Mouse (Mus musculus) lung, embryonic 15.5 days (tissue): ENCODE results near the gene Llcfc1. TPM values are rescaled to one million over a fixed set of nuclear protein-coding genes. Genes with fewer than 3 reads are reported as not detected.

ENCODE experiments used
- ATAC-seq: fragments of 200-750 bp; cut with Nextera tagmentation; 2 replicates; pipeline ENCODE4 v1.8.0; 2017; ENCODE audit warnings: moderate number of reproducible peaks, borderline replicate concordance; ENCODE audit not compliant: low FRiP score, low TSS enrichment; ENCODE audit errors: extremely low read depth
- H3K27ac ChIP-seq: fragments of 300-500 bp; sonication (generic); 2 replicates; pipeline ENCODE4 v1.5.1; 2015; ENCODE audit warnings: moderate library complexity, mild to moderate bottlenecking, inconsistent platforms
- H3K27me3 ChIP-seq: fragments of 300-500 bp; sonication (generic); 2 replicates; pipeline ENCODE4 v1.6.1; 2015; ENCODE audit warnings: inconsistent platforms
- H3K36me3 ChIP-seq: fragments of 300-500 bp; sonication (generic); 2 replicates; pipeline ENCODE4 v1.6.1; 2015; ENCODE audit warnings: inconsistent platforms
- H3K4me1 ChIP-seq: fragments of 300-500 bp; sonication (generic); 2 replicates; pipeline ENCODE4 v1.6.1; 2015; ENCODE audit warnings: inconsistent platforms
- H3K4me2 ChIP-seq: fragments of 300-500 bp; sonication (generic); 2 replicates; pipeline ENCODE4 v1.6.1; 2015; ENCODE audit warnings: inconsistent platforms, mild to moderate bottlenecking, moderate library complexity
- H3K4me3 ChIP-seq: fragments of 300-500 bp; sonication (generic); 2 replicates; pipeline ENCODE4 v1.5.1; 2015; ENCODE audit warnings: mild to moderate bottlenecking, inconsistent platforms
- H3K9ac ChIP-seq: fragments of 300-500 bp; sonication (generic); 2 replicates; pipeline ENCODE4 v1.6.1; 2015; ENCODE audit warnings: inconsistent platforms
- H3K9me3 ChIP-seq: fragments of 300-500 bp; sonication (generic); 2 replicates; pipeline ENCODE4 v1.6.1; 2016; ENCODE audit warnings: inconsistent platforms
- WGBS: fragments of 180-500 bp; shearing (Covaris S2); methylation state at CpG from one replicate; pipeline ENCODE4 v1.1.7; 2015; 5-methylcytosine and 5-hydroxymethylcytosine counted together
- polyA plus RNA-seq: library from polyadenylated mRNA; unstranded; fragments of >200 nt; fragmentation: Nextera tagmentation; extraction: Ambion mirVana; gene quantifications from 2 replicates; pipeline ENCODE4 v1.2.1, GENCODE M21; 2015

Llcfc1 gene
- polyA plus RNA-seq, result not detected in 2 replicates

DNA sequence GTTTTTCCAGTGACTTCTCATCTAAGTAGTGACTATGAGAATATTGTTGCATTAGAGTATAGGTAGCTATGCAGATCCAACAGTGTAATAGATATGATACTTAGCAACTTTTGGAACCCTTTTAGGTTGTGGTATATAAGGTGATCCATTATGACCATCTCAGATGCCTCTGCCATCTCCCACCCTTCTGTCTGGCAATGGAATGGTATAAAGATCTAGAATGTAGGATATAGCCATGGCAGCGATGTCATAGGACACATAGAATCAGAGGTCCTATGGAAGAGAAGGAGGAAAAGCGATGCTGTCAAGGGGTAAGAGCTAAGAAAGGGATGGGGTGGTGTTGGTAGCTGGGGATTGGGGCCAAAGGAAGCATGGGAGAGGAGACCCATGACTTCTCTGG, at the start of gene Llcfc1:
Gene Llcfc1 (plus strand): TSS at position 301 of the 400 bp plus-strand sequence.
- ATAC-seq, result no peak
- H3K9me3 ChIP-seq, result no peaks in the 10 kb centered on the region
- H3K27me3 ChIP-seq, result no peaks in the 10 kb centered on the region
- 90% methylated on average over 2 of the region's 2 CpGs for WGBS
- H3K36me3 ChIP-seq, result no peaks in the 10 kb centered on the region
- H3K9ac ChIP-seq, result no peak within 1 kb of the TSS
- H3K4me3 ChIP-seq, result no peak within 1 kb of the TSS
- no peaks in the 10 kb centered on the region for H3K4me1 ChIP-seq
- H3K27ac ChIP-seq, result no peak within 1 kb of the TSS
- no peak within 1 kb of the TSS for H3K4me2 ChIP-seq

DNA sequence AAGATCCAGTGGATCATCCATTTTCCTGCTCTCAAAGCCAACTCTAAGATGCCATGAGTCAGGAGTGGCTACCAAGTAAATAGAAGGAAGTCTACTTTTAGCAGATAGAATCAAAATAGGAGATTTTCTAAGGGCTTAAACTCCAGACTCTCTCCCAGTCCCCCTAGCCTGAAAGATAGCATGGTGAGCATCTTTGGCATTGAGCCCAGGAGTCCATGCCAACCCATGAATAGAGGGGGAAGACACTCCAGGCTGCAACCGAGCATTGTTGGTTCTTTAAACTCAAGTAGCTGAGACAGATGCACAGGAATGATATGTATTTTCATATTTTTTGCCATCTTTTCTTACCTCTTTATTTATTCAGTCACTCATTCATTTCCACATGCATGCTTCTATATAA, 49.0 kb upstream of the Llcfc1 start:
- WGBS, result 20% methylated on average over 1 of the region's 1 CpGs

DNA sequence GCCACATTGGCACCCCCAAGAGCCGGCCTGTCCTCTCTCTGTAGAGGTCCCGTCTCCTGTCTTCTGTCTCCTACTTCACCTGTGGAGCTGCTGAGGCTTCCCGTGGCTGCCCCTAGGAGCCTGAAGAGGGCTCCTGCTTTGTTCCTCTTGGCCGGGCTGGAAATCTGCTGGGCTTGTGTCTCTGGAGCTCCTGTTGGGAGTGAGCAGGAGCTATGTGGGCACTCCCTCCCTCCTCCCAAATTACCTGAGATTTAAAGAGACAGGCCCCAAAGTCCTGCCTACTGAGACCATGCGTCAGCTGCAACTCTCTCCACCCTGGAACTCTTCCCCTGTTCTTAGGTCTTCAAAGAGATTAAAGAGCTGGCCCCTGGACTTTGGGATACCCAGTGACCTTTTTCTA, 48.1 kb upstream of the Llcfc1 start, which contains the start of gene Trpv6:
Gene Trpv6 (minus strand): TSS at position 228 of the 400 bp plus-strand sequence.
- H3K27ac ChIP-seq, result no peak within 1 kb of the TSS
- H3K9ac ChIP-seq, result no peak within 1 kb of the TSS
- no peaks in the 10 kb centered on the region for H3K36me3 ChIP-seq
- no peaks in the 10 kb centered on the region for H3K9me3 ChIP-seq
- no peaks in the 10 kb centered on the region for H3K27me3 ChIP-seq
- WGBS, result 14% methylated on average over 5 of the region's 5 CpGs
- ATAC-seq, result no peak; the same call in 1 of the 2 replicates
- H3K4me1 ChIP-seq, result no peaks in the 10 kb centered on the region
- H3K4me3 ChIP-seq, result peak within 1 kb of the TSS; percentile 34
- peak within 1 kb of the TSS; percentile 48 for H3K4me2 ChIP-seq

More for the DNA sequence above, 49.0 kb upstream of the Llcfc1 start:
- no peak overlapping the region for H3K27ac ChIP-seq
- 0 out of 2 replicates have a peak overlapping the region, but pooled peaks have one; percentile 48 for H3K4me2 ChIP-seq
- H3K4me1 ChIP-seq, result no peaks in the 10 kb centered on the region
- H3K27me3 ChIP-seq, result no peaks in the 10 kb centered on the region
- no peak overlapping the region for H3K9ac ChIP-seq
- no peak for ATAC-seq
- H3K36me3 ChIP-seq, result no peaks in the 10 kb centered on the region
- 0 out of 2 replicates have a peak overlapping the region, but pooled peaks have one; percentile 34 for H3K4me3 ChIP-seq
- H3K9me3 ChIP-seq, result no peaks in the 10 kb centered on the region

DNA sequence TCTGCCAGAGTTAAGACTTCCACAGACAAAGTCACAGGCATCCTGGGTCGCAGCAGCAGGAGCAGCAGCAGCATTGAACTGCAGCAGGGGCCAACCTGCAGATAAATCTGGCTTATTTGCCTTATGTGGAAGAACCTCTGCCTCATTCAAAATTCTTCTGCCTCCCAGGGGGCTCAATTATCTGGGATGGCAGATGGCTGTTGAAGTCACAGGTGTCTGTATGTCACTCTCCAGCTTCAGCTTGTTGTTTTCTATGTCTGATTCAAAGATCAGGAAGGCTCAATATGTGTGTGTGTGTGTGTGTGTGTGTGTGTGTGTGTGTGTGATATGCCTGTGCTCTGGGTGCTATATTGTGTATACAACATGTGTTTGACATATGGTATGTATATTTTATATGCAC, 46.8 kb upstream of the Llcfc1 start:
- H3K36me3 ChIP-seq, result no peaks in the 10 kb centered on the region
- H3K9ac ChIP-seq, result no peak overlapping the region
- H3K27me3 ChIP-seq, result no peaks in the 10 kb centered on the region
- H3K27ac ChIP-seq, result no peak overlapping the region
- H3K9me3 ChIP-seq, result no peaks in the 10 kb centered on the region
- no peak for ATAC-seq
- WGBS, result 26% methylated on average over 1 of the region's 1 CpGs
- H3K4me2 ChIP-seq, result no peak overlapping the region
- no peaks in the 10 kb centered on the region for H3K4me1 ChIP-seq
- no peak overlapping the region for H3K4me3 ChIP-seq

DNA sequence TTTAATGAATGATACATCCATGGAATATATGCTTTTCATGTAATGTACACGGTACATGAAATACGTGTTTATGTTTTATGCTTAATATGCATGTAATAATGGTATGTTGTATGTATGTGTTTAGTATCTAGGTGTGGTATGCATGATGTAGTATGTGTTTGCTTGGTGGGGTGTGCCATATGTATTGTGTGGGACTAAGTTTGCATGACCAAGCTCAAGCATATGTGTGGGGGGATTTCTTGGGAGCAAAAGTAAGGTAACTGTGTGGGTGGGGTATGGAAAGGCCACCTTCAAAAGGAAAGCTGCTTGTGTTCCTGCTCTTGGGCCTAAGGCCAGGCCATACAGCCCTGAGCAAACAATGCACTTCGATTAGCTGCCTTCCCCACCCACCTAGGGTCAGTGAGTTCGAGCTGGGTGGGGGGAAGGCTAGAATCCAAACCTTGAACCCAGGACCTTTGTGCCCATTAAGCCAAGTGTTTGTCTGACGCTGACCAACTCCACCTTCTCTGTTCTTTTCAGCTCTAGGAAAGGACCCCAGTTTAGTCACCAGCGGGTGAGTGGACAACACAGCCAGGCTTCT, 46.2 kb upstream of the Llcfc1 start:
- H3K36me3 ChIP-seq, result no peaks in the 10 kb centered on the region
- H3K4me2 ChIP-seq, result no peak overlapping the region
- ATAC-seq, result no peak
- H3K27ac ChIP-seq, result no peak overlapping the region
- H3K9ac ChIP-seq, result no peak overlapping the region
- H3K27me3 ChIP-seq, result no peaks in the 10 kb centered on the region
- 62% methylated on average over 6 of the region's 6 CpGs for WGBS
- H3K4me3 ChIP-seq, result no peak overlapping the region
- H3K4me1 ChIP-seq, result no peaks in the 10 kb centered on the region
- H3K9me3 ChIP-seq, result no peaks in the 10 kb centered on the region

DNA sequence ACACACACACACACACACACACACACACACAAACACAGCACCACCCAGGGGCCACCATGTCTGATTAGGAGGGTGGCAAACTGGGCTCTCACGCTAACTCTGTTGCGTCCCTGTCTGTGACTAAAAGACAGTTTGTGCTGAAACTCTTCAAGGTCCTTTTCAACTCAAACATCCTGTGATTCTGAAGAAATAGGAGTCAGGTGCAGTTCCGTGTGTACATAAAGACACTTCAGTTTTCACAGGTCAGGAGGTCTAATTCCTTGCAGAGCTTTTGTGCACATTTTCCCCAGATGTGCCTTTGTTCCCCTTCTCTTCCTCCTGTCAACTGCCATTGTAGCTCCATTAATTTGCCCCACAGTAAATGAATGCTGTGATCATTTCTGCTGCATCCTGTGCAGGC, 43.8 kb upstream of the Llcfc1 start:
- 46% methylated on average over 3 of the region's 3 CpGs for WGBS
- H3K27me3 ChIP-seq, result no peaks in the 10 kb centered on the region
- no peak overlapping the region for H3K4me3 ChIP-seq
- H3K4me2 ChIP-seq, result no peak overlapping the region
- no peak overlapping the region; the same call in 1 of the 2 replicates for H3K27ac ChIP-seq
- no peaks in the 10 kb centered on the region for H3K36me3 ChIP-seq
- no peak overlapping the region for H3K9ac ChIP-seq
- no peaks in the 10 kb centered on the region for H3K9me3 ChIP-seq
- no peak for ATAC-seq
- H3K4me1 ChIP-seq, result no peaks in the 10 kb centered on the region

DNA sequence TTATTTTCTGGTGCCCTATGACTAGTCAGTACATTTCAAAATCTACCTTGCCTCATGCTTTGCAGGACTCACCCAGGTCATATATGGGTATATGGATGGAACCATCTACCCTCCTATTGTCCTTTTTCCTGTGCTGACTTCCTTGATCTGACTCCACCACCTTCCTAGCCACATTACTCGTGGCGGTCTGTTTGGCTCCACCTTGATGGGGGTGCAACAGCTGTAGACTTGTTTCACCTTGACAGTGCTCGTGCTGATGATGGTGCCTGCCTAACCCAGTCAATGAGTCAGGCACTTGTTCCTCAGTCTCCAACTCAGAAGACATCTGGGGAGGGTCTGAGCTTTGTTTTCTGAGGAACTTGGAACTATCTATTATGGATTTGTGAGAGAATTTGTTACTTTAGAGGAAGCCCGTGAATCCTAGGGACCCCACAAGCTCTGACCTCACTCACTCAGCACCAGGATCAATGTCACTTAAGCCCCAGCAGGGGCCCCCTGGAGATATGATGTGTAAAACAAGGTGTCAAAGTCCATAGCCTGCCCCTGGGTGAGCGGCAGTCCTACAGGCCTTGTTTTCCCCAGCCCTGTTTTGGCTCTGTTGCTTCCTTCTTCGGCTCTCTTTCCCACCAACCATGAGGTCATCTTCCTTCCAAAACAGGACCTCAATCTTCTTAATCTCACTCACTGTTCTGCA, 42.9 kb upstream of the Llcfc1 start:
- ATAC-seq, result no peak
- Histone ChIP-seq H3K9ac (no peak overlapping the region), H3K27me3 (no peaks in the 10 kb centered on the region), H3K27ac (no peak overlapping the region), H3K9me3 (no peaks in the 10 kb centered on the region), H3K4me2 (no peak overlapping the region), H3K4me3 (no peak overlapping the region), H3K36me3 (no peaks in the 10 kb centered on the region), H3K4me1 (no peaks in the 10 kb centered on the region)
- 62% methylated on average over 6 of the region's 6 CpGs for WGBS

DNA sequence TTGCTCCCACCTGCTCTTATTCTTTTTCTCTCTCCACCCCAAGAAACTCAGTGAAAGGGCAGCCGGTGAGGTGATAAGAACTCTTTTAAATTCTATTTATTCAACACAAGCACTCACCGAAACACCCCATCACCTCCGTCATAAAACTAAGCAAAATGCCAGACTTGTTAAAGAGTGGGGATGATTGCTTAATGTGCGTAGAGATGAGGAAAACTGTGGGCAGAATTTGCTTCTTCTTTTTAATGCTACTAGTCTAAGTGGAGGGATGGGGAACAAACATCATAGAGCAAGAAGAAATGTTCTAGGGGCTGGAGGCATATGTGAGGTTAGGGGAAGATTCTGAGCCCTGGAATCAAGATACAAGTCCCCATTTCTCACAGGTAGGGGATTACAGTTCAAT, 41.5 kb upstream of the Llcfc1 start:
- H3K36me3 ChIP-seq, result no peaks in the 10 kb centered on the region
- H3K4me3 ChIP-seq, result no peak overlapping the region
- no peaks in the 10 kb centered on the region for H3K9me3 ChIP-seq
- H3K9ac ChIP-seq, result no peak overlapping the region
- no peak for ATAC-seq
- WGBS, result 46% methylated on average over 4 of the region's 4 CpGs
- H3K27me3 ChIP-seq, result no peaks in the 10 kb centered on the region
- no peaks in the 10 kb centered on the region for H3K4me1 ChIP-seq
- no peak overlapping the region for H3K4me2 ChIP-seq
- H3K27ac ChIP-seq, result peak overlapping the region; percentile 37; the same call in 1 of the 2 replicates

DNA sequence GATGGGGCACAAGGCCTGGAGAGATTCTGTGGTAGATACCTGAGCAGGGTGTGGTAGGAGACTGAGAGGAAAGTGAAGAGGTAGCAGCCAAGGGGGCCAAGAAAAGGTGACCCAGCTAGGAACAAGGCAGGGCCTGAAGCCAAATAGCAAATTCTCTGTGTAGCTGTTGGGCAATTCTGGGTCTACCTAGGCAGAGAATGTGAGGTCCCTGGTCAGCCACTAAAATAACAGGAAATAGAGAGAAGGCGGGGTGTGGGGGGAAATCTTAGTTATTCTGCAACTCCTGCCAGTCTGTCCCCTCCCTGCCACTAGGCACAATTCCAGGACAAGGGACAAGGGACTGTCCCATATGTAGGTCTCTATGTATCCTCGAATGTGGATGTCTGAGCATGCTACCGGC, 41.0 kb upstream of the Llcfc1 start:
- Histone ChIP-seq H3K27ac (peak overlapping the region; percentile 37; the same call in 1 of the 2 replicates), H3K4me3 (no peak overlapping the region), H3K36me3 (no peaks in the 10 kb centered on the region), H3K27me3 (no peaks in the 10 kb centered on the region), H3K4me1 (no peaks in the 10 kb centered on the region), H3K9ac (no peak overlapping the region), H3K9me3 (no peaks in the 10 kb centered on the region), H3K4me2 (no peak overlapping the region)
- 79% methylated on average over 3 of the region's 3 CpGs for WGBS
- ATAC-seq, result peak; percentile 31

DNA sequence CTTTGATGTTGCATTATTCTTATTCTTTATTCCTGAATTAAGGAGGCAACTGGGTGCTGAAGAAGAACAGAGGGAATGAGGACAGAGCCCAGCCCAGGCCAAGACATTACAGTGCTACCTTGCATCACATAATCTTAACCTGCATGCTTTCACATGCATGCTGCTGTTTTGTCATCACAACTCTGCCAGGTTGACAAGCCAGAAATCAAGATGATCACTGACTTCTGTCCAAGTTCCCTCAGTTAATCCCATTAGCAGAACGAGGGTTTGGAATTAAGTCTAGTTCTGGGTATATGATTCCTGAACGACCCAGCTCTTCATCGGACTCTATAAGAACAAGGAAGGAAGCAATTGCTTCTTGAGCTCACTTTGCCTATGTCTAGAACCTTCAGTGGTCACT, 38.0 kb upstream of the Llcfc1 start:
- Histone ChIP-seq H3K4me2 (no peak overlapping the region), H3K4me3 (no peak overlapping the region), H3K9ac (no peak overlapping the region), H3K4me1 (no peaks in the 10 kb centered on the region), H3K27me3 (no peaks in the 10 kb centered on the region), H3K36me3 (no peaks in the 10 kb centered on the region), H3K9me3 (no peaks in the 10 kb centered on the region), H3K27ac (no peak overlapping the region)
- no peak for ATAC-seq
- WGBS, result 85% methylated on average over 3 of the region's 3 CpGs

DNA sequence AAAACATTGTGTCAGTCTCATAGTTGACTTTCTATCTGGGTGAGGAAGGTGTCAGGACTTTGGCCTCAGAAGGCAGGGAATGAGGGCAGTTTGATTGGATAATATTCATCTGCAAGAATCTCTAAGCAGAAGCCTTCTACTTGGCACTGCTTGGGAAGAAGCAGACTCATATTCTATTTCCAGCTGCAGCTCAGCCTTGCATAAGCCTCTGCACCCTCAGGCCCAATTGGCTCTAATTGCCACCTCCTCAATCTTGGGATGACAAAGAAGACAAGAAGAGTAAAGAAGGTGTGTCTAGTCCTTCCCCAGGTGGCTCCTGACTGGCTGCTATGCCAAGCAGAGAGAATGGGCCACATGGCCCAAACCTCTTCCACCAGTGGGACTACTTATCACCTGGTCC, 37.6 kb upstream of the Llcfc1 start:
- Histone ChIP-seq H3K4me2 (no peak overlapping the region), H3K36me3 (no peaks in the 10 kb centered on the region), H3K9me3 (no peaks in the 10 kb centered on the region), H3K4me3 (no peak overlapping the region), H3K4me1 (no peaks in the 10 kb centered on the region), H3K9ac (no peak overlapping the region), H3K27me3 (no peaks in the 10 kb centered on the region), H3K27ac (no peak overlapping the region)
- no peak for ATAC-seq

DNA sequence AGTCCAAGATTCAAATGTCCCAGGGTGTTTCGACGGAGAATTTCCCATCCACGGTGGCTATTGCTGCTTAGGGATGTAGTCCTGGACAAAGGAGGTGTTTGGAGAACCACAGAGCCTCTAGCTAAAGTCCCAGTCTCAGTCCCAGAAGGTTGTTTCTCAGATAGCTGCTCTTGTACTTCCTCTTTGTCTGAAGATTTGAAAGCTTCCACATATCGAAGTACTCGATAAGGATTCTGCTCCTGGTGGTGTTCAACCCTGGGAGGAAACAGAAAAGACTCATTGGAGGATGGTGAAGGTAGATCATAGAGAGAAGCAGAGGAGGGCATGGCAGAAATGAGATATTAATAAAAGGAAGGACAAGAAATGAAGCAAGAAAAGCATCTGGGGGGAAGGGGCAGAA, 31.1 kb upstream of the Llcfc1 start:
- 87% methylated on average over 5 of the region's 5 CpGs for WGBS
- Histone ChIP-seq H3K9ac (no peak overlapping the region), H3K4me3 (no peak overlapping the region), H3K9me3 (no peaks in the 10 kb centered on the region), H3K27ac (no peak overlapping the region), H3K27me3 (no peaks in the 10 kb centered on the region), H3K4me1 (no peaks in the 10 kb centered on the region), H3K36me3 (no peaks in the 10 kb centered on the region), H3K4me2 (no peak overlapping the region)
- ATAC-seq, result no peak
